Mouse (Mus musculus) midbrain, embryonic 13.5 days (tissue): ENCODE measurements at regions not wholly inside any gene's neighbourhood (a gene's known extent, or its start where the extent isn't known, plus 50 kb on each side); places are given as distances from the start of the nearest gene placed in this dataset.
A peak's percentile ranks its signal among the peaks of the same experiment; 100 is the strongest.

Experiments
- ATAC-seq: fragments of 200-750 bp; cut with Nextera tagmentation; 2 replicates; pipeline ENCODE4 v1.8.0; 2017; ENCODE audit warnings: mild to moderate bottlenecking, moderate TSS enrichment, moderate library complexity
- H3K27ac ChIP-seq: fragments of 300-500 bp; sonication (generic); 2 replicates; pipeline ENCODE4 v1.5.1; 2015; ENCODE audit warnings: inconsistent platforms, mild to moderate bottlenecking, moderate library complexity
- H3K27me3 ChIP-seq: fragments of 300-500 bp; sonication (generic); 2 replicates; pipeline ENCODE4 v1.6.1; 2015; ENCODE audit warnings: mild to moderate bottlenecking, inconsistent platforms
- H3K36me3 ChIP-seq: fragments of 300-500 bp; sonication (generic); 2 replicates; pipeline ENCODE4 v1.6.1; 2015; ENCODE audit warnings: mild to moderate bottlenecking, inconsistent platforms
- H3K4me1 ChIP-seq: fragments of 300-500 bp; sonication (generic); replicated peaks from 2 replicates; pipeline ENCODE4 v1.6.1; 2015; ENCODE audit warnings: inconsistent platforms
- H3K4me2 ChIP-seq: fragments of 300-500 bp; sonication (generic); replicated peaks from 2 replicates; pipeline ENCODE4 v1.6.1; 2015; ENCODE audit warnings: moderate library complexity, mild to moderate bottlenecking, inconsistent platforms
- H3K4me3 ChIP-seq: fragments of 300-500 bp; sonication (generic); replicated peaks from 2 replicates; pipeline ENCODE4 v1.5.1; 2015; ENCODE audit warnings: mild to moderate bottlenecking, inconsistent platforms
- H3K9ac ChIP-seq: fragments of 300-500 bp; sonication (generic); replicated peaks from 2 replicates; pipeline ENCODE4 v1.6.1; 2015; ENCODE audit warnings: mild to moderate bottlenecking, inconsistent platforms
- H3K9me3 ChIP-seq: fragments of 300-500 bp; sonication (generic); 2 replicates; pipeline ENCODE4 v1.6.1; 2016; ENCODE audit warnings: mild to moderate bottlenecking, inconsistent platforms
- WGBS: fragments of 180-500 bp; shearing (Covaris S2); methylation state at CpG from one replicate; pipeline ENCODE4 v1.1.7; 2015; 5-methylcytosine and 5-hydroxymethylcytosine counted together

DNA sequence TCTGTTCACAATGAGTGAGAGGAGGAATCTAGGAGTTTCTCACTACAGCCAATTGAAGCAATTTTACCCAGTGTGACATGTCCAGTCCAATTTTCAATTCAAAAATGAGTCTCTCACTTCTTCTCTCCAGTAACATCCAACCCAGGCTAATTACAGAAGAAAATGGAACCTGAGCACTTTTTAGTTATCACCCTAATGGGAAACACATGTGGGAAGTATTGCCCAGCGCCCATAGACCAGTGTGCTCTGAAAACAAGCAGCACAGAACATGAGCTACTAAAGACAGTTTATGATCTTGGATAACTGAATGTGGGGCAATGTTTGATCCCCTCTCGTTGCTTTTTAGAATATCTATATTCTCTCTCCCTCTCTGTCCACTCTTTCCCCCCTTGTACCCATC, 70.5 kb upstream of the Efemp1 start:
- Histone ChIP-seq H3K4me2 (no peak overlapping the region), H3K4me3 (no peak overlapping the region), H3K27me3 (no peaks in the 10 kb centered on the region), H3K9ac (no peak overlapping the region), H3K4me1 (no peaks in the 10 kb centered on the region), H3K9me3 (no peaks in the 10 kb centered on the region), H3K36me3 (no peaks in the 10 kb centered on the region), H3K27ac (no peak overlapping the region)
- WGBS = 72% methylated on average over 2 of the region's 2 CpGs
- no peak for ATAC-seq

DNA sequence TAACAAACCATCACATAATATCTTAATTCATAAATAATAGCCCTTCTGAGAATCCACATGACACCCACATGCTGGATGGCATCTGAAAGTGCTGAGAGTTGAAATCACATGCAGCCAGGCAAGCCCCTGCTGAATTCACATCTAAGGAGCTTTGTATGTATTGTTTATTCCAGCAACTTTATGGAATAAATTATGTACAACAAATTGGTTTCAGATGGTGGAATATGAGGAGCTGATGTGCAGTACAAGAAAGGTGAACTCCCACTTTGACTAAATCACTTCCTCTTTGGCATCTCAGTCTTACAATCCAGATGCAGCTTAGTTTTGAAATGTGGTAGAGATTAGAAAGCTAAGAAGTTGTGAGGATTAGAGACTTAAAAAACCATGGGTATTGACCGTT, 82.2 kb upstream of the Efemp1 start:
- no peaks in the 10 kb centered on the region for H3K27me3 ChIP-seq
- H3K27ac ChIP-seq = no peak overlapping the region
- H3K4me2 ChIP-seq = no peak overlapping the region
- no peak for ATAC-seq
- H3K4me3 ChIP-seq = no peak overlapping the region
- no peak overlapping the region for H3K9ac ChIP-seq
- 81% methylated on average over 1 of the region's 1 CpGs for WGBS
- H3K36me3 ChIP-seq = no peaks in the 10 kb centered on the region
- no peaks in the 10 kb centered on the region for H3K9me3 ChIP-seq
- no peaks in the 10 kb centered on the region for H3K4me1 ChIP-seq

DNA sequence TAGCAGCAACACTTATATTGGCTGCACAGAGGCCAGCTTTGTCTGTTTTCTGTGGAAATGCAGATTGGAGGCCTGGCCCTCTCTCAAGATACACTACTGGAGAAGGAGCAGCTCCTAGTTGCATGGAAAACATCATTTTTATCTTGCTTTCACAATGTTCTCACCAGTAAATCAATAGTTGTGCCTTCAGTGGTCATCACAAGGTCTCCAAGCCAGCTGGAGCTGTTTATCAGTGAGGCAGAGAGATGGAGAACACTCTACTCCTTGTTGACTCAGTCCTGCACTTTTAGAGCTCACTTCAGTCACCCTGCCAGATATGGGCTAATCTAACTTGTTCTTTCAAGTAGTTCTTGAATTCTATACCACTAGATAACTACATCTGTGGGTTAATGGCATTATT, 92.3 kb upstream of the Efemp1 start:
- no peaks in the 10 kb centered on the region for H3K36me3 ChIP-seq
- ATAC-seq = no peak
- H3K4me3 ChIP-seq = no peak overlapping the region
- no peak overlapping the region for H3K4me2 ChIP-seq
- no peak overlapping the region for H3K9ac ChIP-seq
- no peaks in the 10 kb centered on the region for H3K27me3 ChIP-seq
- no peaks in the 10 kb centered on the region for H3K4me1 ChIP-seq
- no peak overlapping the region for H3K27ac ChIP-seq
- no peaks in the 10 kb centered on the region for H3K9me3 ChIP-seq

DNA sequence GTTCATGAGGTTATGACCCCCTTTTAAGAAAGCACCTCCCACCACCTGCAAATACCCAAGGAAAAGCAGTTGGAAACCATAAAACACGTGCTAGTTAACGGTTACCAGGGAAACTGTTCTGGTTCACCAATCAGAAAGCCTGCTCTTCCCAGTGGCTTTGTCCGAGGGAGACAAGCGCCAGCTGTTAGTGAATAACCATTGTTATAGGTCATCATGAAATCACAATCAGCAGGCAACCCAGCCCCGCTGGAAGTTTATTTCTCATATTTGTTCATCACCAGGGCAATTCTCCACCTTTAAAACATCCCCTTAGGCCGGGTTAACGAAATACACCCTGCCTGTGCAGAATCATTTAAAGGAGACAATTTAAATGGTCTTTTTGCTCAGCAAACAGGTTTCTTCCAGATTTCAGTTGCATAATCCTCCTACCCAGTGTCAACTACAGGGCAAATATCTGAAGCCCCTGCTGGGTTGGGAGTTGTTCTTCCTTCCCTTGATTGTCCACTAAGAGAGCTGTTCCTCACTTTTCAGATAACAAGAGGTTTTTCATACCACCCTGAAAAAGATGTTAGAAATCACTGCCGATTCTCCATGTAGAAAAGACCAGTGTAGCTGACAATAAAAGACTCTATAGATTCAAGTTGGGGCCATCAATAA, 117.9 kb upstream of the Efemp1 start:
- peak; percentile 97 for ATAC-seq

DNA sequence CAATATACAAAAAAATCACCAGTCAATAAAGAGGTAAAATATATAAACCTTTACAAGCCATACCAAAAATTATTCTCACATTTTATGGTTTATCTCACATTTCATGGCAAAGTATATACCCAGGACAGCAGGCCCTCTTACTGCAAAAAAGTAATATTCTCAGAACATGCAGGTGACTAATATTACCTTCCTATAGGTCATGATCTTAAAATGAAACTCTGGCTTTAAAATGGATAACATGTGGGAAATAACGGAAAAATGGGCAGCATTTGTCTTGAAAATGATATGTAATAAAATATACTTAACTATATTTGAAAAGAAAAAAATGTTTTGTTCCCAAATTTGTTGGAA, 118.4 kb upstream of the Efemp1 start:
- Histone ChIP-seq H3K27ac (peak overlapping the region; percentile 84; the same call in 1 of the 2 replicates), H3K9ac (no peak overlapping the region), H3K36me3 (no peaks in the 10 kb centered on the region), H3K4me1 (peaks cover 12% of the 10 kb centered on the region), H3K27me3 (peaks cover 5% of the 10 kb centered on the region; the same call in 1 of the 2 replicates), H3K4me2 (peak overlapping the region; percentile 47; the same call in 1 of the 2 replicates), H3K4me3 (no peak overlapping the region), H3K9me3 (no peaks in the 10 kb centered on the region)
- ATAC-seq = 0 out of 2 replicates have a peak, but pooled peaks have one; percentile 41
- 23% methylated on average over 1 of the region's 1 CpGs for WGBS

More for the DNA sequence above, 117.9 kb upstream of the Efemp1 start:
- 2% methylated on average over 8 of the region's 8 CpGs for WGBS
- Histone ChIP-seq H3K4me3 (peak overlapping the region; percentile 31), H3K27ac (peak overlapping the region; percentile 84), H3K4me2 (peak overlapping the region; percentile 47), H3K9me3 (no peaks in the 10 kb centered on the region), H3K4me1 (peaks cover 12% of the 10 kb centered on the region), H3K9ac (no peak overlapping the region), H3K27me3 (peaks cover 5% of the 10 kb centered on the region; the same call in 1 of the 2 replicates), H3K36me3 (no peaks in the 10 kb centered on the region)

DNA sequence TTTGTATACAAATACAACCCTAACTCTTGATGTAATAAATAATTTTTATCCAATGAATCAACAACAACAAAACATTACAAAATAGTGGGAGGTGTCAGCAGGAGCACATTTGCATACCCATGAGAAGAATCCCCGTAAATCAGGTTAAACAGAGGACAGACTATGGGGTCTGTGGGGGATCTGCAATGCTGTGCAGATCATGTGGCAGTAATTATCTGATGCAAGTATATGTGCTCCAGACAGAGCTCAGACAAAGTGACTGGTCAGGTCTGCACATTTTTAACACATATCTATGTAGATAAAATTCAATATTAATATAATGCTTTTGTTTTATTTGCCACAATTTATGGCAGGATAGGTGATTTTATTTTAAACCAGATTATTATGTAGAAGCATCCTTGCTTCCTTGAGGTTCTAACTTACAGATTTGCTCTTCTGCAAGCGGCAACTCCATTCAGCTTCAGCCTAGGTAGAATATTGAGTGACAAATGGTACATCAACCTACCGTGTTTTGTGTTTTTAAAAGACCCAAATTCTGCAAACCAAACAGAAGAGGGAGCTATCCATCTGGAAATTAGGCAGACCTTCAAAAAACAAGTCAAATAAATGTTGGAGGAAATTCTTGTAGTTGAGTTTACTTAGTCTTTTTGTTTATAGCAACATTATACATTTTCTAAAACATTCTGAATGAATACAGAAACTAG, 119.0 kb upstream of the Efemp1 start:
- no peak overlapping the region for H3K9ac ChIP-seq
- no peak overlapping the region for H3K27ac ChIP-seq
- H3K4me2 ChIP-seq = no peak overlapping the region
- ATAC-seq = 0 out of 2 replicates have a peak, but pooled peaks have one; percentile 57
- peaks cover 12% of the 10 kb centered on the region for H3K4me1 ChIP-seq
- no peaks in the 10 kb centered on the region for H3K36me3 ChIP-seq
- WGBS = 29% methylated on average over 3 of the region's 3 CpGs
- no peak overlapping the region for H3K4me3 ChIP-seq
- H3K27me3 ChIP-seq = peaks cover 5% of the 10 kb centered on the region; the same call in 1 of the 2 replicates
- H3K9me3 ChIP-seq = no peaks in the 10 kb centered on the region

DNA sequence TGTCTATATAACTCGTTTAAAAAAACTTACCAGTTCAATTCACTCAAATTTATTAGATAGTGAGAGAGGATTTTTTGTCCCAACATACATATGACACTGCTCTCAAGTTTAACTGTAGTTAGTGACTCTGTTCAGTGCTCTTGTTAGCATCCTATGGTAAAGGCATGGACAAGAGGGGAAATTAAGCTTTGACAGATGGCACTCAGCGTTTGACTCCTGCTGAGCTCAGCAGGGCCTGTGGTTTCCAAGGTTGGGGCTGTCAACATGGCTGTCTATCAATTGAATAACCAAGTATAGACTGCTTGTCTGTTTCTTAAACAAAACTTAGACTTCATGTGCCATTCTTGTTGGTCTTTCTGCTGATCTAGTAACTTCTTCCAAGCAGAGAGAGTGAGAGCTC, 122.9 kb upstream of the Efemp1 start:
- Histone ChIP-seq H3K27ac (no peak overlapping the region), H3K9ac (no peak overlapping the region), H3K36me3 (no peaks in the 10 kb centered on the region), H3K4me3 (no peak overlapping the region), H3K9me3 (no peaks in the 10 kb centered on the region), H3K27me3 (peaks cover 5% of the 10 kb centered on the region; the same call in 1 of the 2 replicates), H3K4me1 (peaks cover 9% of the 10 kb centered on the region), H3K4me2 (no peak overlapping the region)
- no peak for ATAC-seq
- WGBS = 53% methylated on average over 2 of the region's 2 CpGs

DNA sequence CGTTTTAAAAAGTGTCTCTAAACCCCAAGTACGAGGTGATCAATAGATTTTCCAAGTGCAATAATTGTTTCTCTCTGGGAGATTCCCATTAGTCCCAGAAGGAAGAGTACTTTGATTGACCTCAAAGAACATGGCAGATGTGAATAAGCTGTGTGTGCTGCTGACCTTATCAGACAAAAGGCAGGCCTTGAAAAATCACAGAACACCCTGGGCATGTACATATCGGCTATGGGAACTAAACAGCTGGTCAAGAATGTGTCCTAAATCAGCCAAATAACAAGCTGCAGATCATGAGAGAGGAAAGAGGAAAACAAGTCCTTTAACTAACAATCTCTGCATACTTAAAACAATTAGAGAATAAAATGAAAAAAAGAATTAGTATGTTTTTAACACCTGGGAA, 125.4 kb upstream of the Ccdc85a start:
- no peak for ATAC-seq
- H3K9ac ChIP-seq = no peak overlapping the region
- 68% methylated on average over 3 of the region's 3 CpGs for WGBS
- H3K27ac ChIP-seq = no peak overlapping the region
- H3K4me2 ChIP-seq = no peak overlapping the region
- no peaks in the 10 kb centered on the region for H3K27me3 ChIP-seq
- no peaks in the 10 kb centered on the region for H3K4me1 ChIP-seq
- H3K9me3 ChIP-seq = no peaks in the 10 kb centered on the region
- H3K36me3 ChIP-seq = no peaks in the 10 kb centered on the region
- no peak overlapping the region for H3K4me3 ChIP-seq

DNA sequence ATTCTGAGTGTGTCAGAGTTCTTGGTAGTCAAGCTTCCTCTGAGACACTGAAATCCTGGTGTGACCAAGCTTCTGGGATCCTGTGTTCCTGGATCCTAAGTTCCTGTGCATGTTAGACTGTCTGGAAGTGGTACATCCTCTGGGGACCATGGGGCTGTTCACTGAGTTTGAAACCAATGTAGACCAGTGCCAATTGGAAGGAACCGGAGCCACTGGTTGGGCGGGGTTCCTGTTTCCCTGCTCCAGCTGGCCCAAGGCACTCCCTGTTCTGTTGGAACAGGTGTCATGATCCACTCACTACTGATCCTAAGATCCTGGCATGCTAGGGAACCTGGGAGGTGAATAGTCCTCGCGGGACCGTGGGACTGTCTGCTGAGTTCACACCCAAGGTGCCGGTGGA, 124.3 kb upstream of the Ccdc85a start:
- no peaks in the 10 kb centered on the region for H3K9me3 ChIP-seq
- H3K4me3 ChIP-seq = no peak overlapping the region
- 93% methylated on average over 6 of the region's 6 CpGs for WGBS
- H3K4me2 ChIP-seq = no peak overlapping the region
- H3K9ac ChIP-seq = no peak overlapping the region
- H3K36me3 ChIP-seq = no peaks in the 10 kb centered on the region
- H3K27ac ChIP-seq = no peak overlapping the region
- H3K4me1 ChIP-seq = no peaks in the 10 kb centered on the region
- no peaks in the 10 kb centered on the region for H3K27me3 ChIP-seq
- no peak for ATAC-seq

DNA sequence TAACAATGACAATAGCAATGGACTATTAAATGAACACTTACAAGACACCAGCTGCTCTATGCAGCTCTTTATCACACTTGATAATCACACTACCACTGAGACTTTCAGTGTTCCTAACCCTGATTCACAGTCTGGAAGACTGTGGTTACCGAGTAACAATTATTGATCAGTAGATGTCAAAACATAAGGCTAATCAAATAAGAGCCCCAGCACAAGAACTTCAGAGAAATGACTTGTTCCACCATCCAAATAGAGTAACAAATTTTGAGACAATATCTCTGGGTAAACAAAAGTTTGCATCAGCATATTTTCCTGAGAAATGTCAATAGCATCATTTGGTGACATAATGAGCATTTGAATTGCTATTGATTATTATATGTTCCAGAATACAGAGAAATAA, 118.3 kb upstream of the Ccdc85a start:
- Histone ChIP-seq H3K4me2 (no peak overlapping the region), H3K36me3 (no peaks in the 10 kb centered on the region), H3K27ac (no peak overlapping the region), H3K9me3 (no peaks in the 10 kb centered on the region), H3K9ac (no peak overlapping the region), H3K4me1 (peaks cover 3% of the 10 kb centered on the region; the same call in 1 of the 2 replicates), H3K27me3 (no peaks in the 10 kb centered on the region), H3K4me3 (no peak overlapping the region)
- no peak for ATAC-seq
- 78% methylated on average over 1 of the region's 1 CpGs for WGBS

DNA sequence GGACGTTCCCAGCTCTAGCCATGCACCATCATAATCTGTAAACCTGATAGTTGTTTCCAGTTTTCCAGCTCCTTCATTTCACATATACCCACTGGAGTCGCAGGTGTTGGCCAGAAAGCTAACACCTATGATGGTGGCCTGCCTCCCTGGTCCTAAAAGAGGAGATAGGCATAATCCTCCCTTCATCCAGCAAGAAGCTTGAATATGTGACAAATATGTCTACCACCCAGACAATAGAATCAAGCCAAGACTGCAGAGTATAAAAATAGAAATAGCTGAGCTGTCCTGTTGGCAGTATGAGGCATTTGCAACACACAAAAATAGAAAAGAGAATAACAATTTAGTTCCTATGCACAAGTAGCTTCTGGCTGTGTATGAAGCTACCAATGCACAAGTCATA, 117.3 kb upstream of the Ccdc85a start:
- no peak overlapping the region for H3K9ac ChIP-seq
- H3K27ac ChIP-seq = no peak overlapping the region
- no peaks in the 10 kb centered on the region for H3K27me3 ChIP-seq
- H3K4me3 ChIP-seq = no peak overlapping the region
- H3K4me1 ChIP-seq = peaks cover 3% of the 10 kb centered on the region; the same call in 1 of the 2 replicates
- no peak for ATAC-seq
- H3K9me3 ChIP-seq = no peaks in the 10 kb centered on the region
- no peaks in the 10 kb centered on the region for H3K36me3 ChIP-seq
- H3K4me2 ChIP-seq = no peak overlapping the region
- WGBS = 94% methylated on average over 2 of the region's 2 CpGs

DNA sequence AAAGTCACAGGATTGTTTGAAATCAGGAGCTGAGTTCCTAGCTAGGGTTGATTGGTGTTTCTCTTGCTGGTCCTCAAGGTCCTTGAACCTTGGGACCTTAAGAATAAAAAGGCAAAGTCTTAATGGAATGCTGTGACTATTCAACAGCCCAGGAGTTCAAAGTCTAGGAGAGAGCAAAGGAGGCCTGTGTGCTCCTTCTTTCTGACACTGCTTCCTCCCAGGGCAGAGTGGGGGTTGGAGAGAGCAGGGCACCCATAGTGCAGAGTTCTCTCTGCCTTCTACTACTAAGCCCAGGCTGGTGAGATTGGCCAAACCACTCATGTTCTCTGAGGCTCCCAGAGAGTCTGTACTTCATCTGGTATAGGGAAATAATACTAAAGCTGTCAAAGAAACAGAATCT, 115.6 kb upstream of the Ccdc85a start:
- Histone ChIP-seq H3K4me3 (no peak overlapping the region), H3K9me3 (no peaks in the 10 kb centered on the region), H3K9ac (no peak overlapping the region), H3K4me1 (peaks cover 3% of the 10 kb centered on the region; the same call in 1 of the 2 replicates), H3K4me2 (no peak overlapping the region), H3K36me3 (no peaks in the 10 kb centered on the region), H3K27ac (no peak overlapping the region), H3K27me3 (no peaks in the 10 kb centered on the region)
- ATAC-seq = no peak
